Mouse (Mus musculus) midbrain, embryonic 11.5 days (tissue): ENCODE data around the gene Fbxo46. TPM values are rescaled to one million over a fixed set of nuclear protein-coding genes. Genes with fewer than 3 reads are reported as not detected.
A peak's percentile ranks its signal among the peaks of the same experiment; 100 is the strongest.
"Not testable (repeated sequence)": the region's sequence is repeated elsewhere in the genome, so short reads cannot be mapped to it uniquely, and the experiment has no call there.

Experiments used
- ATAC-seq: fragments of 200-750 bp; cut with Nextera tagmentation; 2 replicates; pipeline ENCODE4 v1.8.0; 2017; ENCODE audit warnings: moderate TSS enrichment, moderate library complexity; ENCODE audit not compliant: low FRiP score
- DNase-seq: peaks from one replicate; pipeline ENCODE4 v3.0.0; 2015; ENCODE audit warnings: low spot score; ENCODE audit errors: missing footprints
- H3K27ac ChIP-seq: fragments of 300-500 bp; sonication (generic); 2 replicates; pipeline ENCODE4 v1.5.1; 2014; ENCODE audit warnings: low read depth, low read length
- H3K27me3 ChIP-seq: fragments of 300-500 bp; sonication (generic); 2 replicates; pipeline ENCODE4 v1.6.1; 2014; ENCODE audit warnings: mild to moderate bottlenecking, low read length, moderate library complexity, mixed read lengths; ENCODE audit not compliant: control insufficient read depth, insufficient read depth
- H3K36me3 ChIP-seq: fragments of 300-500 bp; sonication (generic); 2 replicates; pipeline ENCODE4 v1.6.1; 2014; ENCODE audit warnings: mild to moderate bottlenecking, low read length, moderate library complexity, mixed read lengths; ENCODE audit not compliant: control insufficient read depth, insufficient read depth
- H3K4me1 ChIP-seq: fragments of 300-500 bp; sonication (generic); 2 replicates; pipeline ENCODE4 v1.6.1; 2014; ENCODE audit warnings: low read length; ENCODE audit not compliant: control insufficient read depth, insufficient read depth
- H3K4me2 ChIP-seq: fragments of 300-500 bp; sonication (generic); 2 replicates; pipeline ENCODE4 v1.6.1; 2014; ENCODE audit warnings: mild to moderate bottlenecking, moderate library complexity
- H3K4me3 ChIP-seq: fragments of 300-500 bp; sonication (generic); 2 replicates; pipeline ENCODE4 v1.5.1; 2014; ENCODE audit warnings: low read depth, low read length
- H3K9ac ChIP-seq: fragments of 300-500 bp; sonication (generic); 2 replicates; pipeline ENCODE4 v1.6.1; 2014; ENCODE audit warnings: low read length
- H3K9me3 ChIP-seq: fragments of 300-500 bp; sonication (generic); 2 replicates; pipeline ENCODE4 v1.6.1; 2016; ENCODE audit warnings: low read length; ENCODE audit not compliant: control insufficient read depth
- WGBS: fragments of 180-500 bp; shearing (Covaris S2); extraction: QIAGEN DNeasy Blood & Tissue Kit; methylation state at CpG from one replicate; pipeline ENCODE4 v1.1.7; 2014; 5-methylcytosine and 5-hydroxymethylcytosine counted together
- polyA plus RNA-seq: library from polyadenylated mRNA; unstranded; fragments of >200 nt; fragmentation: Nextera tagmentation; extraction: Ambion mirVana; gene quantifications from 2 replicates; pipeline ENCODE4 v1.2.1, GENCODE M21; 2014

Fbxo46 gene
- 9.4 and 9.5 TPM in 2 replicates for polyA plus RNA-seq

- H3K4me1 ChIP-seq, result peaks cover 11% of the 10 kb centered on the region
- H3K36me3 ChIP-seq, result no peaks in the 10 kb centered on the region
- H3K27me3 ChIP-seq, result peaks cover 10% of the 10 kb centered on the region; the same call in 1 of the 2 replicates
- WGBS, result 2% methylated on average over 34 of the region's 34 CpGs
- H3K9ac ChIP-seq, result peak within 1 kb of the TSS; percentile 81
- peak; percentile 96 for ATAC-seq
- H3K27ac ChIP-seq, result no peak within 1 kb of the TSS; the same call in 1 of the 2 replicates
- no peaks in the 10 kb centered on the region for H3K9me3 ChIP-seq
- peak; percentile 99 for DNase-seq
- H3K4me3 ChIP-seq, result peak within 1 kb of the TSS; percentile 72
- H3K4me2 ChIP-seq, result peak within 1 kb of the TSS; percentile 90
Observed at GRCm38 (mm10) chr7:19119631-19120429, at the start of gene Fbxo46. TSS of gene Fbxo46 (plus strand) at chr7:19119859.

GRCm38 (mm10) chr7:19071024-19071423, 48.6 kb upstream of the Fbxo46 start:
- not testable (repeated sequence) for H3K4me3 ChIP-seq, H3K4me2 ChIP-seq, H3K9ac ChIP-seq, DNase-seq, H3K4me1 ChIP-seq, H3K9me3 ChIP-seq, H3K36me3 ChIP-seq, H3K27ac ChIP-seq, ATAC-seq
- WGBS, result 57% methylated on average over 3 of the region's 3 CpGs
- H3K27me3 ChIP-seq, result peaks cover 11% of the 10 kb centered on the region

GRCm38 (mm10) chr7:19073504-19073903, 46.2 kb upstream of the Fbxo46 start:
- Histone ChIP-seq H3K36me3 (peaks cover 3% of the 10 kb centered on the region; the same call in 1 of the 2 replicates), H3K27ac (no peak overlapping the region), H3K4me2 (no peak overlapping the region), H3K9me3 (no peaks in the 10 kb centered on the region), H3K9ac (no peak overlapping the region), H3K27me3 (no peaks in the 10 kb centered on the region), H3K4me3 (no peak overlapping the region), H3K4me1 (peaks cover 13% of the 10 kb centered on the region)
- ATAC-seq (no peak), DNase-seq (no peak)
- whole genome bisulfite sequencing, result 81% methylated on average over 9 of the region's 9 CpGs

- ATAC-seq, result no peak
- H3K4me3 ChIP-seq, result no peak overlapping the region
- no peaks in the 10 kb centered on the region for H3K9me3 ChIP-seq
- peaks cover 13% of the 10 kb centered on the region for H3K4me1 ChIP-seq
- DNase-seq, result no peak
- 90% methylated on average over 6 of the region's 6 CpGs for WGBS
- no peaks in the 10 kb centered on the region for H3K27me3 ChIP-seq
- no peak overlapping the region for H3K4me2 ChIP-seq
- no peak overlapping the region for H3K27ac ChIP-seq
- H3K36me3 ChIP-seq, result peaks cover 8% of the 10 kb centered on the region; the same call in 1 of the 2 replicates
- H3K9ac ChIP-seq, result no peak overlapping the region
Observed at GRCm38 (mm10) chr7:19074494-19074893, 45.2 kb upstream of the Fbxo46 start.

GRCm38 (mm10) chr7:19075231-19075630, 44.4 kb upstream of the Fbxo46 start:
- no peak overlapping the region for H3K9ac ChIP-seq
- WGBS, result 60% methylated on average over 5 of the region's 5 CpGs
- no peak for DNase-seq

GRCm38 (mm10) chr7:19075723-19076585, 43.7 kb upstream of the Fbxo46 start, which contains the start of gene Dmwd:
TSS of gene Dmwd (plus strand) at chr7:19076227.
- H3K27ac ChIP-seq, result peak within 1 kb of the TSS; percentile 32; the same call in 1 of the 2 replicates
- H3K4me1 ChIP-seq, result peaks cover 13% of the 10 kb centered on the region
- peak within 1 kb of the TSS; percentile 94 for H3K4me3 ChIP-seq
- no peaks in the 10 kb centered on the region for H3K27me3 ChIP-seq
- H3K9me3 ChIP-seq, result no peaks in the 10 kb centered on the region
- DNase-seq (peak; percentile 100), ATAC-seq (peak; percentile 99)
- H3K9ac ChIP-seq, result peak within 1 kb of the TSS; percentile 96
- 1% methylated on average over 75 of the region's 91 CpGs for WGBS
- H3K4me2 ChIP-seq, result peak within 1 kb of the TSS; percentile 62
- peaks cover 20% of the 10 kb centered on the region for H3K36me3 ChIP-seq

More at GRCm38 (mm10) chr7:19075231-19075630, 44.4 kb upstream of the Fbxo46 start:
- Histone ChIP-seq H3K27me3 (no peaks in the 10 kb centered on the region), H3K4me3 (peak overlapping the region; percentile 20), H3K9me3 (no peaks in the 10 kb centered on the region), H3K4me1 (peaks cover 13% of the 10 kb centered on the region), H3K36me3 (peaks cover 13% of the 10 kb centered on the region), H3K27ac (no peak overlapping the region), H3K4me2 (peak overlapping the region; percentile 54)
- no peak for ATAC-seq

- peak overlapping the region; percentile 94 for H3K4me3 ChIP-seq
- peak overlapping the region; percentile 32; the same call in 1 of the 2 replicates for H3K27ac ChIP-seq
- no peaks in the 10 kb centered on the region for H3K9me3 ChIP-seq
- H3K4me1 ChIP-seq, result peaks cover 13% of the 10 kb centered on the region
- peaks cover 26% of the 10 kb centered on the region for H3K36me3 ChIP-seq
- H3K4me2 ChIP-seq, result peak overlapping the region; percentile 62
- H3K9ac ChIP-seq, result peak overlapping the region; percentile 96
- DNase-seq, result peak; percentile 92
- H3K27me3 ChIP-seq, result no peaks in the 10 kb centered on the region
- no peak for ATAC-seq
- under 1% methylated on average over 22 of the region's 22 CpGs for WGBS
Observed at GRCm38 (mm10) chr7:19076586-19076991, 43.1 kb upstream of the Fbxo46 start.

- no peak for DNase-seq
- H3K9me3 ChIP-seq, result no peaks in the 10 kb centered on the region
- WGBS, result 87% methylated on average over 14 of the region's 14 CpGs
- H3K27ac ChIP-seq, result no peak overlapping the region
- H3K4me2 ChIP-seq, result peak overlapping the region; percentile 62
- peaks cover 13% of the 10 kb centered on the region for H3K4me1 ChIP-seq
- no peaks in the 10 kb centered on the region for H3K27me3 ChIP-seq
- H3K4me3 ChIP-seq, result no peak overlapping the region; the same call in 1 of the 2 replicates
- no peak for ATAC-seq
- peaks cover 33% of the 10 kb centered on the region for H3K36me3 ChIP-seq
- peak overlapping the region; percentile 96 for H3K9ac ChIP-seq
Observed at GRCm38 (mm10) chr7:19077761-19078160, 41.9 kb upstream of the Fbxo46 start.
